Mouse (Mus musculus) CD4-positive helper T cell, adult 2 months (primary cell): ENCODE results near the gene Slc5a6.

ENCODE experiments used
- DNase-seq: peaks from one replicate; pipeline ENCODE4 v3.0.0-alpha.2; 2012; ENCODE audit warnings: low read depth, missing footprints, low spot score

Gene Slc5a6

GRCm38 (mm10) chr5:31048763-31049641 is at the start of gene Slc5a6:
Slc5a6 (minus strand) TSS chr5:31048924.
- peak; percentile 78 for DNase-seq

GRCm38 (mm10) chr5:31095711-31096480 is 47.2 kb upstream of the Slc5a6 start:
- no peak for DNase-seq

- DNase-seq, result peak; percentile 80
Observed at GRCm38 (mm10) chr5:31094799-31095691, 46.3 kb upstream of the Slc5a6 start.

- peak; percentile 41 for DNase-seq
Observed at GRCm38 (mm10) chr5:31094100-31094798, 45.5 kb upstream of the Slc5a6 start.

- DNase-seq, result peak; percentile 60
Observed at GRCm38 (mm10) chr5:31093151-31094041, 44.7 kb upstream of the Slc5a6 start.

- no peak for DNase-seq
Observed at GRCm38 (mm10) chr5:31092231-31092975, 43.7 kb upstream of the Slc5a6 start.

- DNase-seq, result no peak
Observed at GRCm38 (mm10) chr5:31087131-31087530, 38.4 kb upstream of the Slc5a6 start.

- no peak for DNase-seq
Observed at GRCm38 (mm10) chr5:31086606-31087005, 37.9 kb upstream of the Slc5a6 start.

- DNase-seq, result peak; percentile 38
Observed at GRCm38 (mm10) chr5:31083949-31084348, 35.2 kb upstream of the Slc5a6 start.

- no peak for DNase-seq
Observed at GRCm38 (mm10) chr5:31082935-31083625, 34.4 kb upstream of the Slc5a6 start.

- DNase-seq, result peak; percentile 54
Observed at GRCm38 (mm10) chr5:31082355-31082754, 33.6 kb upstream of the Slc5a6 start.

- DNase-seq, result peak; percentile 45
Observed at GRCm38 (mm10) chr5:31081386-31081785, 32.7 kb upstream of the Slc5a6 start.

- no peak for DNase-seq
Observed at GRCm38 (mm10) chr5:31080795-31081164, 32.1 kb upstream of the Slc5a6 start.

GRCm38 (mm10) chr5:31080059-31080794 is 31.5 kb upstream of the Slc5a6 start:
- DNase-seq, result no peak

GRCm38 (mm10) chr5:31076346-31076745 is 27.6 kb upstream of the Slc5a6 start:
- no peak for DNase-seq

- DNase-seq, result no peak
Observed at GRCm38 (mm10) chr5:31073176-31073575, 24.5 kb upstream of the Slc5a6 start.

GRCm38 (mm10) chr5:31071821-31072220 is 23.1 kb upstream of the Slc5a6 start:
- no peak for DNase-seq

GRCm38 (mm10) chr5:31071059-31071458 is 22.3 kb upstream of the Slc5a6 start:
- DNase-seq, result no peak
